ENCODE assay signal across 8 mouse cellular contexts in the genomic region with DNA sequence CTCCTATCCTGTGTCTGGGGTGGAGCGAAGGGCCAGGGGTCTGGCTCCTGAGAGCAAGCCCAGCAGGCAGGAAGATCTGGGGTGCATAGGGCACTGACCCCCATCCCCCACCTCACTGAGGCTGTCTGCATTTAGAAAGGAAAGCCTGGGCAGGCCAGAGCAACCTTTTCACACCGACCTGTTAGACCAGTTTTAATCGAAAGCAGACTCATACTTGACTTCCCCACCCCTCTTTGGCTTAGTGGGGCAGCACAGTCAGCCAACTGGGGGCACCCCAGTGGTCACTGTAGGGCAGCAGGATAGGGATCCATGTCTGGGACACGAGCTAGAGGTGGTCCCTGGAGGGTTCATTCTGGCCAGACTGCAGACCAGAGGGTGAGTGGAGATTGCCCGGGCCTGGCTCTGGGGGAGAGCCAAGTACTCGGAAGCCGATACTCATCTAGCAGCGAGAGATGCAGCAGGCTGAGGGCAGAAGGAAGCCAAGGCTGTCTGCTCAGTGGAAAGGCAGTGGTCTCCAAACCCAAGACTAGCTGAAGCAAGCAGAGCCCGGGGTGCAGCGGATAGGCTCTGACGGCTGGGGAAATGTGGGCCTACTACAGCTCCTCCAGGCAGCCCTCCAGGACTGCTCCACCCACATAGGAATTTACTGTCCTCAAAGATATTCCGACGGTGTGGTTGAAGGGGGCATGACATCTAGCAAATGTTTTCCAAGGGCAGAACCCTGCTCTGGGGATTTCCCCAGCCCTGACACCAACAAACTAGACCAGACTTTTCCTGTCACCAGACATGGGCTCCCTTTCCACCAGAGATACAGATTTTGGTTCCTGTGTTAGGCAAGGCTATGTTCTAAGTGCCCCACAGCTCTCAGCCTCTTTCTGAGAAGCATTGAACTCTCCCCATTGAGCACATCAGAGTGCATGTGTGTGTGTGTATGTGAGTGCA. TPM values are rescaled to one million over a fixed set of nuclear protein-coding genes. Genes with fewer than 3 reads are reported as not detected.
A peak's percentile ranks its signal among the peaks of the same experiment; 100 is the strongest.
DNase-seq lines count a peak whose midpoint lies in the region; ATAC-seq and TF ChIP-seq lines count a peak whose summit lies in the region.

No protein-coding gene starts in this region.

- TF ChIP-seq CTCF in heart, postnatal 0 days (IDR thresholded peaks at IDR 0.05; ENCODE audit: low read depth) = no peak

- no peak for TF ChIP-seq EP300 in heart, postnatal 0 days (IDR thresholded peaks at IDR 0.05; ENCODE audit: low read depth)

- 68% methylated on average over 13 of the region's 13 CpGs for WGBS in liver, embryonic 12.5 days (ENCODE audit: insufficient replicate concordance)
- 68% methylated on average over 13 of the region's 13 CpGs for WGBS in liver, embryonic 11.5 days
- WGBS in heart, postnatal 0 days = 35% methylated on average over 13 of the region's 13 CpGs

- H3K4me3 ChIP-seq in liver, embryonic 12.5 days = no peak overlapping the region
- H3K4me3 ChIP-seq in liver, embryonic 11.5 days (ENCODE audit: low read depth, low read length) = no peak overlapping the region
- H3K4me3 ChIP-seq in heart, postnatal 0 days (ENCODE audit: low read depth, low read length) = no peak overlapping the region

- no peak overlapping the region for H3K9ac ChIP-seq in liver, embryonic 12.5 days
- H3K9ac ChIP-seq in liver, embryonic 11.5 days (ENCODE audit: low read depth, low read length) = no peak overlapping the region
- peak overlapping the region; percentile 12; the same call in 1 of the 2 replicates for H3K9ac ChIP-seq in heart, postnatal 0 days (replicated peaks; ENCODE audit: low read depth, low read length)

- H3K27me3 ChIP-seq in liver, embryonic 12.5 days (replicated peaks) = no peaks in the 10 kb centered on the region
- no peaks in the 10 kb centered on the region for H3K27me3 ChIP-seq in liver, embryonic 11.5 days (replicated peaks; ENCODE audit: control insufficient read depth, insufficient read depth, low read length)
- no peaks in the 10 kb centered on the region for H3K27me3 ChIP-seq in heart, postnatal 0 days (ENCODE audit: control insufficient read depth, insufficient read depth, low read length)

- H3K4me1 ChIP-seq in liver, embryonic 12.5 days = peaks cover 80% of the 10 kb centered on the region
- peaks cover 51% of the 10 kb centered on the region for H3K4me1 ChIP-seq in liver, embryonic 11.5 days (replicated peaks; ENCODE audit: control insufficient read depth, insufficient read depth, low read length)
- H3K4me1 ChIP-seq in heart, postnatal 0 days (ENCODE audit: control insufficient read depth, insufficient read depth) = peaks cover 70% of the 10 kb centered on the region

- DNase-seq in liver, embryonic 11.5 days (ENCODE audit: low spot score) = no peak
- DNase-seq in heart, postnatal 0 days (ENCODE audit: low spot score) = no peak
- DNase-seq in lung, adult 18-20 months = peak; percentile 62 to 80
- DNase-seq in urinary bladder, postnatal 36 days (ENCODE audit: low spot score in 2 of 2) = peak; percentile 50 to 60
- no peak for DNase-seq in frontal cortex, postnatal 14 days (ENCODE audit: low spot score in 2 of 2)
- no peak for DNase-seq in Muller cell, postnatal 12 days (ENCODE audit: inconsistent ontology term)
- no peak for DNase-seq in thymus, postnatal 14 days

- H3K9me3 ChIP-seq in liver, embryonic 12.5 days (replicated peaks) = no peaks in the 10 kb centered on the region
- H3K9me3 ChIP-seq in liver, embryonic 11.5 days (ENCODE audit: control insufficient read depth, low read length) = no peaks in the 10 kb centered on the region
- no peaks in the 10 kb centered on the region for H3K9me3 ChIP-seq in heart, postnatal 0 days (replicated peaks; ENCODE audit: control insufficient read depth, low read length)

- no peak overlapping the region for H3K4me2 ChIP-seq in liver, embryonic 12.5 days
- H3K4me2 ChIP-seq in liver, embryonic 11.5 days = no peak overlapping the region
- no peak overlapping the region for H3K4me2 ChIP-seq in heart, postnatal 0 days (ENCODE audit: low read depth, low read length)

- H3K36me3 ChIP-seq in liver, embryonic 12.5 days = peaks cover 28% of the 10 kb centered on the region
- peaks cover 3% of the 10 kb centered on the region for H3K36me3 ChIP-seq in liver, embryonic 11.5 days (ENCODE audit: control insufficient read depth, insufficient read depth, low read length)
- peaks cover 12% of the 10 kb centered on the region for H3K36me3 ChIP-seq in heart, postnatal 0 days (replicated peaks; ENCODE audit: control insufficient read depth, insufficient read depth, low read length)

- H3K27ac ChIP-seq in liver, embryonic 12.5 days = peak overlapping the region; percentile 58
- no peak overlapping the region for H3K27ac ChIP-seq in liver, embryonic 11.5 days (ENCODE audit: low read depth, low read length)
- peak overlapping the region; percentile 47 for H3K27ac ChIP-seq in heart, postnatal 0 days (ENCODE audit: low read depth)

- ATAC-seq in liver, embryonic 12.5 days = no peak
- ATAC-seq in liver, embryonic 11.5 days (replicated peaks; ENCODE audit: low FRiP score) = no peak
- ATAC-seq in heart, postnatal 0 days (ENCODE audit: insufficient read depth, low read depth) = no peak

RNA-seq across cellular contexts. Expression of a gene that starts 10.0 kb away (rescaled TPM):
- 16.2 and 18.1 TPM in 2 replicates for polyA plus RNA-seq in liver, embryonic 12.5 days (2016; fragmentation: Nextera tagmentation; extraction: Ambion mirVana)
- 6.1 and 9.9 TPM in 2 replicates for polyA plus RNA-seq in liver, embryonic 11.5 days (2014; fragmentation: Nextera tagmentation; extraction: Ambion mirVana)
- total RNA-seq in heart, postnatal 0 days (2014; rRNA removed; ENCODE audit: low replicate concordance) = 44.8 and 62.6 TPM in 2 replicates
- polyA plus RNA-seq in heart, postnatal 0 days (2015; fragmentation: Nextera tagmentation; extraction: Ambion mirVana) = 136 and 149 TPM in 2 replicates

RNA-seq across cellular contexts. Expression of a gene that starts 16.2 kb away (rescaled TPM):
- 12.5 and 13.2 TPM in 2 replicates for polyA plus RNA-seq in liver, embryonic 12.5 days (2016; fragmentation: Nextera tagmentation; extraction: Ambion mirVana)
- polyA plus RNA-seq in liver, embryonic 11.5 days (2014; fragmentation: Nextera tagmentation; extraction: Ambion mirVana) = 17.1 and 19.2 TPM in 2 replicates
- 14.8 and 24.0 TPM in 2 replicates for total RNA-seq in heart, postnatal 0 days (2014; rRNA removed; ENCODE audit: low replicate concordance)
- polyA plus RNA-seq in heart, postnatal 0 days (2015; fragmentation: Nextera tagmentation; extraction: Ambion mirVana) = 13.0 and 15.1 TPM in 2 replicates

RNA-seq across cellular contexts. Expression of a gene that starts 32.3 kb away (rescaled TPM):
- polyA plus RNA-seq in liver, embryonic 12.5 days (2016; fragmentation: Nextera tagmentation; extraction: Ambion mirVana) = 4.9 and 5.0 TPM in 2 replicates
- 8.2 and 8.7 TPM in 2 replicates for polyA plus RNA-seq in liver, embryonic 11.5 days (2014; fragmentation: Nextera tagmentation; extraction: Ambion mirVana)
- total RNA-seq in heart, postnatal 0 days (2014; rRNA removed; ENCODE audit: low replicate concordance) = 4.8 and 28.7 TPM in 2 replicates
- 12.3 and 15.3 TPM in 2 replicates for polyA plus RNA-seq in heart, postnatal 0 days (2015; fragmentation: Nextera tagmentation; extraction: Ambion mirVana)

RNA-seq across cellular contexts. Expression of a gene that starts 34.5 kb away (rescaled TPM):
- 0.06 and 0.10 TPM in 2 replicates for polyA plus RNA-seq in liver, embryonic 12.5 days (2016; fragmentation: Nextera tagmentation; extraction: Ambion mirVana)
- 0.05 and 0.10 TPM in 2 replicates for polyA plus RNA-seq in liver, embryonic 11.5 days (2014; fragmentation: Nextera tagmentation; extraction: Ambion mirVana)
- total RNA-seq in heart, postnatal 0 days (2014; rRNA removed; ENCODE audit: low replicate concordance) = 1.1 and 11.0 TPM in 2 replicates
- polyA plus RNA-seq in heart, postnatal 0 days (2015; fragmentation: Nextera tagmentation; extraction: Ambion mirVana) = 3.1 and 3.3 TPM in 2 replicates

Comparison
In these comparisons a context has a peak if more than half of its experiments do, and no peak if none do; other contexts are left out.
1. DNase-seq: peak in lung, adult 18-20 months (2 of 2) and urinary bladder, postnatal 36 days (2 of 2); none in liver, embryonic 11.5 days (single experiment), heart, postnatal 0 days (single experiment), frontal cortex, postnatal 14 days (0 of 2), Muller cell, postnatal 12 days (single experiment) and thymus, postnatal 14 days (single experiment).